Mouse (Mus musculus): ENCODE data around the gene Cyyr1. TPM values are rescaled to one million over a fixed set of nuclear protein-coding genes. Genes with fewer than 3 reads are reported as not detected.

Cyyr1 gene
- polyA plus RNA-seq, 1 experiment: 0.02 TPM

- H3K27me3 ChIP-seq (ENCODE audit: control insufficient read depth, insufficient read depth, insufficient read length): no peaks in the 10 kb centered on the region
- H3K79me2 ChIP-seq (ENCODE audit: control insufficient read depth, insufficient read depth): no peaks in the 10 kb centered on the region
- no peak overlapping the region for H3K4me3 ChIP-seq
- H3K4me2 ChIP-seq (ENCODE audit: low read depth): no peak overlapping the region
- H3ac ChIP-seq (ENCODE audit: control insufficient read depth, insufficient read length): no peak overlapping the region
- no peaks in the 10 kb centered on the region for H3K36me3 ChIP-seq (ENCODE audit: control insufficient read depth, insufficient read depth)
- TF ChIP-seq POLR2AphosphoS2 (IDR thresholded peaks at IDR 0.05; ENCODE audit: insufficient read length, low read depth) (no peak), USF1 (IDR thresholded peaks at IDR 0.05; ENCODE audit: low read depth) (no peak), REST (IDR thresholded peaks at IDR 0.05; ENCODE audit: insufficient read depth, insufficient read length) (no peak), TCF12 (IDR thresholded peaks at IDR 0.05; ENCODE audit: insufficient read depth, poor library complexity, severe bottlenecking) (no peak), TCF3 (IDR thresholded peaks at IDR 0.05; ENCODE audit: insufficient read length, low read depth) (no peak), MYOD1 (IDR thresholded peaks at IDR 0.05; ENCODE audit: control insufficient read depth in 1 of 3, insufficient read length in 2 of 3, low read depth in 2 of 3) (no peak), POLR2A (IDR thresholded peaks at IDR 0.05; ENCODE audit: insufficient read length, low read depth) (no peak), E2F4 (IDR thresholded peaks at IDR 0.05; ENCODE audit: insufficient read depth) (no peak), CEBPB (IDR thresholded peaks at IDR 0.05; ENCODE audit: insufficient read depth, poor library complexity, severe bottlenecking) (no peak), MYOG (IDR thresholded peaks at IDR 0.05; ENCODE audit: control insufficient read depth in 1 of 3, insufficient read depth in 1 of 3, insufficient read length in 2 of 3, low read depth in 2 of 3) (no peak), MAX (IDR thresholded peaks at IDR 0.05; ENCODE audit: low read depth) (no peak), SRF (IDR thresholded peaks at IDR 0.05; ENCODE audit: control insufficient read depth, insufficient read length, low read depth) (no peak)
Observed at GRCm38 (mm10) chr16:85505108-85505507, 48.1 kb downstream of the Cyyr1 start.

- H3K36me3 ChIP-seq (ENCODE audit: control insufficient read depth, insufficient read depth): no peaks in the 10 kb centered on the region
- H3K4me2 ChIP-seq (ENCODE audit: low read depth): no peak overlapping the region
- TF ChIP-seq MYOD1 (IDR thresholded peaks at IDR 0.05; ENCODE audit: control insufficient read depth in 1 of 3, insufficient read length in 2 of 3, low read depth in 2 of 3) (no peak), POLR2AphosphoS2 (IDR thresholded peaks at IDR 0.05; ENCODE audit: insufficient read length, low read depth) (no peak), USF1 (IDR thresholded peaks at IDR 0.05; ENCODE audit: low read depth) (no peak), MYOG (IDR thresholded peaks at IDR 0.05; ENCODE audit: control insufficient read depth in 1 of 3, insufficient read depth in 1 of 3, insufficient read length in 2 of 3, low read depth in 2 of 3) (no peak), REST (IDR thresholded peaks at IDR 0.05; ENCODE audit: insufficient read depth, insufficient read length) (no peak), CEBPB (IDR thresholded peaks at IDR 0.05; ENCODE audit: insufficient read depth, poor library complexity, severe bottlenecking) (no peak), E2F4 (IDR thresholded peaks at IDR 0.05; ENCODE audit: insufficient read depth) (no peak), POLR2A (IDR thresholded peaks at IDR 0.05; ENCODE audit: insufficient read length, low read depth) (no peak), SRF (IDR thresholded peaks at IDR 0.05; ENCODE audit: control insufficient read depth, insufficient read length, low read depth) (no peak), MAX (IDR thresholded peaks at IDR 0.05; ENCODE audit: low read depth) (no peak), TCF12 (IDR thresholded peaks at IDR 0.05; ENCODE audit: insufficient read depth, poor library complexity, severe bottlenecking) (no peak), TCF3 (IDR thresholded peaks at IDR 0.05; ENCODE audit: insufficient read length, low read depth) (no peak)
- H3ac ChIP-seq (ENCODE audit: control insufficient read depth, insufficient read length): no peak overlapping the region
- no peak overlapping the region for H3K4me3 ChIP-seq
- H3K27me3 ChIP-seq (ENCODE audit: control insufficient read depth, insufficient read depth, insufficient read length): no peaks in the 10 kb centered on the region
- H3K79me2 ChIP-seq (ENCODE audit: control insufficient read depth, insufficient read depth): no peaks in the 10 kb centered on the region
Observed at GRCm38 (mm10) chr16:85503416-85503815, 49.8 kb downstream of the Cyyr1 start.

- Histone ChIP-seq H3K4me3 (no peak overlapping the region), H3K79me2 (ENCODE audit: control insufficient read depth, insufficient read depth) (no peaks in the 10 kb centered on the region), H3ac (ENCODE audit: control insufficient read depth, insufficient read length) (no peak overlapping the region), H3K4me2 (ENCODE audit: low read depth) (no peak overlapping the region), H3K27me3 (ENCODE audit: control insufficient read depth, insufficient read depth, insufficient read length) (no peaks in the 10 kb centered on the region), H3K36me3 (ENCODE audit: control insufficient read depth, insufficient read depth) (no peaks in the 10 kb centered on the region)
- TF ChIP-seq POLR2A (IDR thresholded peaks at IDR 0.05; ENCODE audit: insufficient read length, low read depth): no peak
- TF ChIP-seq E2F4 (IDR thresholded peaks at IDR 0.05; ENCODE audit: insufficient read depth): no peak
- TF ChIP-seq MAX (IDR thresholded peaks at IDR 0.05; ENCODE audit: low read depth): no peak
- no peak for TF ChIP-seq REST (IDR thresholded peaks at IDR 0.05; ENCODE audit: insufficient read depth, insufficient read length)
Observed at GRCm38 (mm10) chr16:85495837-85496236, 57.4 kb downstream of the Cyyr1 start.

- Histone ChIP-seq H3K27me3 (ENCODE audit: control insufficient read depth, insufficient read depth, insufficient read length) (no peaks in the 10 kb centered on the region), H3ac (ENCODE audit: control insufficient read depth, insufficient read length) (no peak overlapping the region), H3K4me3 (no peak overlapping the region), H3K79me2 (ENCODE audit: control insufficient read depth, insufficient read depth) (no peaks in the 10 kb centered on the region), H3K36me3 (ENCODE audit: control insufficient read depth, insufficient read depth) (no peaks in the 10 kb centered on the region), H3K4me2 (ENCODE audit: low read depth) (no peak overlapping the region)
- TF ChIP-seq POLR2AphosphoS2 (IDR thresholded peaks at IDR 0.05; ENCODE audit: insufficient read length, low read depth): no peak
- TF ChIP-seq MYOD1 (IDR thresholded peaks at IDR 0.05; ENCODE audit: control insufficient read depth in 1 of 3, insufficient read length in 2 of 3, low read depth in 2 of 3): no peak
- no peak for TF ChIP-seq TCF3 (IDR thresholded peaks at IDR 0.05; ENCODE audit: insufficient read length, low read depth)
- TF ChIP-seq MYOG (IDR thresholded peaks at IDR 0.05; ENCODE audit: control insufficient read depth in 1 of 3, insufficient read depth in 1 of 3, insufficient read length in 2 of 3, low read depth in 2 of 3): no peak
- no peak for TF ChIP-seq POLR2A (IDR thresholded peaks at IDR 0.05; ENCODE audit: insufficient read length, low read depth)
- TF ChIP-seq TCF12 (IDR thresholded peaks at IDR 0.05; ENCODE audit: insufficient read depth, poor library complexity, severe bottlenecking): no peak
- no peak for TF ChIP-seq E2F4 (IDR thresholded peaks at IDR 0.05; ENCODE audit: insufficient read depth)
- no peak for TF ChIP-seq MAX (IDR thresholded peaks at IDR 0.05; ENCODE audit: low read depth)
- TF ChIP-seq REST (IDR thresholded peaks at IDR 0.05; ENCODE audit: insufficient read depth, insufficient read length): no peak
- TF ChIP-seq SRF (IDR thresholded peaks at IDR 0.05; ENCODE audit: control insufficient read depth, insufficient read length, low read depth): no peak
- TF ChIP-seq CEBPB (IDR thresholded peaks at IDR 0.05; ENCODE audit: insufficient read depth, poor library complexity, severe bottlenecking): no peak
- no peak for TF ChIP-seq USF1 (IDR thresholded peaks at IDR 0.05; ENCODE audit: low read depth)
Observed at GRCm38 (mm10) chr16:85488105-85488607, 65.0 kb downstream of the Cyyr1 start.

- H3K4me3 ChIP-seq: no peak overlapping the region
- no peaks in the 10 kb centered on the region for H3K79me2 ChIP-seq (ENCODE audit: control insufficient read depth, insufficient read depth)
- H3ac ChIP-seq (ENCODE audit: control insufficient read depth, insufficient read length): no peak overlapping the region
- no peak overlapping the region for H3K4me2 ChIP-seq (ENCODE audit: low read depth)
- H3K36me3 ChIP-seq (ENCODE audit: control insufficient read depth, insufficient read depth): no peaks in the 10 kb centered on the region
- TF ChIP-seq MYOD1 (IDR thresholded peaks at IDR 0.05; ENCODE audit: control insufficient read depth in 1 of 3, insufficient read length in 2 of 3, low read depth in 2 of 3) (no peak), MAX (IDR thresholded peaks at IDR 0.05; ENCODE audit: low read depth) (no peak), POLR2AphosphoS2 (IDR thresholded peaks at IDR 0.05; ENCODE audit: insufficient read length, low read depth) (no peak), CEBPB (IDR thresholded peaks at IDR 0.05; ENCODE audit: insufficient read depth, poor library complexity, severe bottlenecking) (no peak), USF1 (IDR thresholded peaks at IDR 0.05; ENCODE audit: low read depth) (no peak), TCF12 (IDR thresholded peaks at IDR 0.05; ENCODE audit: insufficient read depth, poor library complexity, severe bottlenecking) (no peak), REST (IDR thresholded peaks at IDR 0.05; ENCODE audit: insufficient read depth, insufficient read length) (no peak), TCF3 (IDR thresholded peaks at IDR 0.05; ENCODE audit: insufficient read length, low read depth) (no peak), SRF (IDR thresholded peaks at IDR 0.05; ENCODE audit: control insufficient read depth, insufficient read length, low read depth) (no peak), POLR2A (IDR thresholded peaks at IDR 0.05; ENCODE audit: insufficient read length, low read depth) (no peak)
- H3K27me3 ChIP-seq (ENCODE audit: control insufficient read depth, insufficient read depth, insufficient read length): no peaks in the 10 kb centered on the region
Observed at GRCm38 (mm10) chr16:85487266-85487665, 65.9 kb downstream of the Cyyr1 start.
